Mouse (Mus musculus): Measurements from ENCODE around the gene Creb5. TPM values are rescaled to one million over a fixed set of nuclear protein-coding genes. Genes with fewer than 3 reads are reported as not detected.

The Creb5 gene
- polyA plus RNA-seq, 2 experiments, result 20.0 to 46.1 TPM

DNA sequence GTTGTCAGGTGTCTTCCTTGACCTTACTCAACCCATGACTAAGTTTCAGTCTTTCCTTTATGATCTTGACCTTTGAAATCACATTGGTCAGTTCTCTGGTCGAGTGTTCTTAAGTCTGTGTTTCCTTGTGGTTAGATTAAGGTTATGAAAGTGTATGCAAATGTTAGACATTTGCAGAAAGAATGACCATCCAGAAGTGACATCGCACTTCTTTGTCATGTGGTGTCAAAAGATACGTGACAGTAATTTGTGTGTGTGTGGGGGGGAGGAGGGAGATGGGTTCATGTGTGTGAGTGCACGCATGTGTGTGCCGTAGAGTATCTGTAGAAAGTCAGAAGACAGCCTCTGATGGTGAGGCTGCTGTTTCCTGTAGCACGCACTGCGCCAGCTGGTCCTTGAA lies 348.4 kb downstream of the Creb5 start:
- DNase-seq (ENCODE audit: low spot score), result no peak
- no peak for TF ChIP-seq POLR2A (IDR thresholded peaks at IDR 0.05; ENCODE audit: borderline replicate concordance, extremely low read depth, insufficient read depth, insufficient read length)
- no peak overlapping the region for H3K27ac ChIP-seq (replicated peaks; ENCODE audit: low read depth, low read length)
- H3K9me3 ChIP-seq (ENCODE audit: control insufficient read depth, low read length), result no peaks in the 10 kb centered on the region
- H3K4me2 ChIP-seq (replicated peaks; ENCODE audit: low read depth, low read length, severe bottlenecking), result no peak overlapping the region
- 88% methylated on average over 7 of the region's 7 CpGs for WGBS
- no peaks in the 10 kb centered on the region for H3K27me3 ChIP-seq (ENCODE audit: control insufficient read depth, insufficient read depth, low read length)
- peaks cover 30% of the 10 kb centered on the region for H3K4me1 ChIP-seq (ENCODE audit: control insufficient read depth, insufficient read depth, low read length)
- no peak overlapping the region for H3K4me3 ChIP-seq (replicated peaks; ENCODE audit: low read length)
- ATAC-seq (ENCODE audit: low FRiP score, low read depth), result no peak
- H3K9ac ChIP-seq (ENCODE audit: low read depth, low read length, severe bottlenecking), result no peak overlapping the region
- H3K36me3 ChIP-seq (ENCODE audit: control insufficient read depth, insufficient read depth, low read length), result no peaks in the 10 kb centered on the region

GRCm38 (mm10) chr6:53637356-53638351 lies 350.6 kb downstream of the Creb5 start:
- WGBS, result 59% methylated on average over 13 of the region's 13 CpGs
- Histone ChIP-seq H3K4me3 (replicated peaks; ENCODE audit: low read length) (no peak overlapping the region), H3K27me3 (ENCODE audit: control insufficient read depth, insufficient read depth, low read length) (no peaks in the 10 kb centered on the region), H3K9ac (ENCODE audit: low read depth, low read length, severe bottlenecking) (no peak overlapping the region), H3K27ac (replicated peaks; ENCODE audit: low read depth, low read length) (peak overlapping the region; percentile 56), H3K4me2 (replicated peaks; ENCODE audit: low read depth, low read length, severe bottlenecking) (0 out of 2 replicates have a peak overlapping the region, but pooled peaks have one; percentile 2), H3K36me3 (ENCODE audit: control insufficient read depth, insufficient read depth, low read length) (no peaks in the 10 kb centered on the region), H3K4me1 (ENCODE audit: control insufficient read depth, insufficient read depth, low read length) (peaks cover 42% of the 10 kb centered on the region), H3K9me3 (ENCODE audit: control insufficient read depth, low read length) (no peaks in the 10 kb centered on the region)
- ATAC-seq (ENCODE audit: low FRiP score, low read depth) (0 out of 2 replicates have a peak, but pooled peaks have one; percentile 23), DNase-seq (ENCODE audit: low spot score) (peak; percentile 37)
- TF ChIP-seq POLR2A (IDR thresholded peaks at IDR 0.05; ENCODE audit: borderline replicate concordance, extremely low read depth, insufficient read depth, insufficient read length), result no peak

DNA sequence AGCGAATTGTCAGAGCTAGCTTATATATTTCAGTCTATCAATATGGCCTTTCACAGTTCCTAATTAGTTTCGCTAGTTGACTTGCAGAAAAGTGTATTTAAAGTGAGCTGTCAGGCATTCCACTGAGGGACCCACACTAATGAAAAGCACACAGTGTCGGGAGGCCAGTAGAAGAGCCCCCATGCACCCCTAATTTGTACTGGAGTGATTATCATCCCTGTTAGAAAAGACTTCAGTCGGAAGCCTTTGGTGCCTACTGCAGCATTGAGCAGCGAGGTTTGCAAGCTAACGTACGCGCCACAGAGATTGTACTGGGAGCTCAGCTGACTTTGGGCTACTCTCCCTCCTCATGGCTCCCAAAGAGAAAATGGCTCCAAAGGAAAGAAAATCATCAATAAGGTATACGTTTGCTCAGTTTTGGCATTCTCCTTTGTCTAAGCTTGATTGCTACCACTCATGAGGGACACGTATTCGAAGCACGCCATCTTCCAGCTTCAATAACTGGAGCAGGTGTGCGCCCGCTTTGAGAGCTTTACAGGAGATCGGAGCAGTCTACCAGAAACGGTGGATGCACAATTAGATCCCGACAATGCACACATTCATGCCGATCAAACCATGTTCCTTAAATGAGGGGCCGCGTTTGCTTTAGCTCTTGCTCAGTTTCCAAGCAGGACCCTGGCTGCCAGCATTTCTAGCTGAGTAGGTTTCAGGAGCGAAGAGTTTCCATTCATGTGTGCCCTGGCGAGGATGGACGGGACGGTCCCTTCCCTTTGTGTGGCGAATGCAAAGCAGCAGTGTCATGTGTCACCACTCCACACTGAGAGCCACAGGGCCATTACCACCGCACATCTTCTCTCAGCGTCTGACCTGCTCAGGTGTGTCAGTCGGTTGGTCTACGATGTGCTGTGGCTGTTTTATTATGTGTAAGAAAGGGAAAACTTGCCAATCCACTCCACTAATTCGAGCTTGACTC lies 354.8 kb downstream of the Creb5 start:
- Histone ChIP-seq H3K27me3 (ENCODE audit: control insufficient read depth, insufficient read depth, low read length) (no peaks in the 10 kb centered on the region), H3K4me2 (replicated peaks; ENCODE audit: low read depth, low read length, severe bottlenecking) (no peak overlapping the region; the same call in 1 of the 2 replicates), H3K9me3 (ENCODE audit: control insufficient read depth, low read length) (no peaks in the 10 kb centered on the region), H3K9ac (ENCODE audit: low read depth, low read length, severe bottlenecking) (no peak overlapping the region), H3K4me1 (ENCODE audit: control insufficient read depth, insufficient read depth, low read length) (peaks cover 49% of the 10 kb centered on the region), H3K4me3 (replicated peaks; ENCODE audit: low read length) (no peak overlapping the region), H3K27ac (replicated peaks; ENCODE audit: low read depth, low read length) (no peak overlapping the region; the same call in 1 of the 2 replicates), H3K36me3 (ENCODE audit: control insufficient read depth, insufficient read depth, low read length) (no peaks in the 10 kb centered on the region)
- no peak for DNase-seq (ENCODE audit: low spot score)
- no peak for ATAC-seq (ENCODE audit: low FRiP score, low read depth)
- no peak for TF ChIP-seq POLR2A (IDR thresholded peaks at IDR 0.05; ENCODE audit: borderline replicate concordance, extremely low read depth, insufficient read depth, insufficient read length)
- WGBS, result 65% methylated on average over 30 of the region's 30 CpGs

DNA sequence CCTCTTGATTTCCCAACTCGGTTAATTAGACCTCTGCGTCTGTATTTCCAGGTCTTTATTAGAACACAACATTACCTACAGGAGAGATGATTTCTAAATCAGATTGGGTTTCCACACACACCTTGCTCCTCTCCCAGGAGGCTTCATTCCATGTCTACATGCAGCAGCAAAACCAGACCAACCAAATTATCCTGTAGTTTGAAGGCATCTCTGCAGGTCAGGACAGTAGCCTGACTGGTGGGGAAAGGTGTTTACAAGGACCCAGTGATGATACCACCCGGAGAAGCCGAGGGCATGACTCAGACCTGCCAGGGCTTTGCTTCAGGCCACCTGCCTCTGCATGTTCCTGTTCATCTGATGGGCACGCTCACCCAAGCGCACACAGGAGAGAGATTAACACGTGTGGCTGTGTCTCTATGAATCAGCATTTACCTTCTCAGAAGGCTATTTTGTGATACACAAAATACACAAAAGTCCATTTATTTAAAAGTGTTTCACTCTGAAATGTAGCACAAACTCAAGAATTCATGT lies 355.8 kb downstream of the Creb5 start:
- no peak overlapping the region for H3K4me2 ChIP-seq (replicated peaks; ENCODE audit: low read depth, low read length, severe bottlenecking)
- H3K36me3 ChIP-seq (ENCODE audit: control insufficient read depth, insufficient read depth, low read length), result no peaks in the 10 kb centered on the region
- WGBS, result 74% methylated on average over 7 of the region's 7 CpGs
- H3K9ac ChIP-seq (ENCODE audit: low read depth, low read length, severe bottlenecking), result no peak overlapping the region
- H3K27me3 ChIP-seq (ENCODE audit: control insufficient read depth, insufficient read depth, low read length), result no peaks in the 10 kb centered on the region
- peaks cover 44% of the 10 kb centered on the region for H3K4me1 ChIP-seq (ENCODE audit: control insufficient read depth, insufficient read depth, low read length)
- no peak for DNase-seq (ENCODE audit: low spot score)
- ATAC-seq (ENCODE audit: low FRiP score, low read depth), result no peak
- no peak overlapping the region for H3K27ac ChIP-seq (replicated peaks; ENCODE audit: low read depth, low read length)
- H3K4me3 ChIP-seq (replicated peaks; ENCODE audit: low read length), result no peak overlapping the region
- TF ChIP-seq POLR2A (IDR thresholded peaks at IDR 0.05; ENCODE audit: borderline replicate concordance, extremely low read depth, insufficient read depth, insufficient read length), result no peak
- H3K9me3 ChIP-seq (ENCODE audit: control insufficient read depth, low read length), result no peaks in the 10 kb centered on the region

- H3K4me2 ChIP-seq (replicated peaks; ENCODE audit: low read depth, low read length, severe bottlenecking), result no peak overlapping the region
- 71% methylated on average over 5 of the region's 5 CpGs for WGBS
Observed at GRCm38 (mm10) chr6:53643481-53643880, 356.4 kb downstream of the Creb5 start.

More at GRCm38 (mm10) chr6:53643481-53643880, 356.4 kb downstream of the Creb5 start:
- H3K9me3 ChIP-seq (ENCODE audit: control insufficient read depth, low read length), result no peaks in the 10 kb centered on the region
- peaks cover 38% of the 10 kb centered on the region for H3K4me1 ChIP-seq (ENCODE audit: control insufficient read depth, insufficient read depth, low read length)
- no peak for DNase-seq (ENCODE audit: low spot score)
- TF ChIP-seq POLR2A (IDR thresholded peaks at IDR 0.05; ENCODE audit: borderline replicate concordance, extremely low read depth, insufficient read depth, insufficient read length), result no peak
- no peaks in the 10 kb centered on the region for H3K36me3 ChIP-seq (ENCODE audit: control insufficient read depth, insufficient read depth, low read length)
- no peaks in the 10 kb centered on the region for H3K27me3 ChIP-seq (ENCODE audit: control insufficient read depth, insufficient read depth, low read length)
- no peak overlapping the region for H3K27ac ChIP-seq (replicated peaks; ENCODE audit: low read depth, low read length)
- no peak overlapping the region for H3K4me3 ChIP-seq (replicated peaks; ENCODE audit: low read length)
- no peak overlapping the region for H3K9ac ChIP-seq (ENCODE audit: low read depth, low read length, severe bottlenecking)
- ATAC-seq (ENCODE audit: low FRiP score, low read depth), result no peak
